Mouse (Mus musculus) kidney, embryonic 15.5 days (tissue): ENCODE measurements around the gene Tmem182. TPM values are rescaled to one million over a fixed set of nuclear protein-coding genes. Genes with fewer than 3 reads are reported as not detected.

ENCODE experiments used
- ATAC-seq: fragments of 200-750 bp; cut with Nextera tagmentation; replicated peaks from 2 replicates; pipeline ENCODE4 v1.8.0; 2017; ENCODE audit warnings: moderate TSS enrichment; ENCODE audit not compliant: low FRiP score
- H3K27ac ChIP-seq: fragments of 300-500 bp; sonication (generic); 2 replicates; pipeline ENCODE4 v1.5.1; 2015; ENCODE audit warnings: mild to moderate bottlenecking, inconsistent platforms
- H3K27me3 ChIP-seq: fragments of 300-500 bp; sonication (generic); 2 replicates; pipeline ENCODE4 v1.6.1; 2015; ENCODE audit warnings: inconsistent platforms
- H3K36me3 ChIP-seq: fragments of 300-500 bp; sonication (generic); 2 replicates; pipeline ENCODE4 v1.6.1; 2015; ENCODE audit warnings: inconsistent platforms
- H3K4me1 ChIP-seq: fragments of 300-500 bp; sonication (generic); 2 replicates; pipeline ENCODE4 v1.6.1; 2015; ENCODE audit warnings: inconsistent platforms
- H3K4me2 ChIP-seq: fragments of 300-500 bp; sonication (generic); 2 replicates; pipeline ENCODE4 v1.6.1; 2015; ENCODE audit warnings: moderate library complexity, mild to moderate bottlenecking, inconsistent platforms
- H3K4me3 ChIP-seq: fragments of 300-500 bp; sonication (generic); replicated peaks from 2 replicates; pipeline ENCODE4 v1.5.1; 2015; ENCODE audit warnings: mild to moderate bottlenecking, inconsistent platforms
- H3K9ac ChIP-seq: fragments of 300-500 bp; sonication (generic); 2 replicates; pipeline ENCODE4 v1.6.1; 2015; ENCODE audit warnings: mild to moderate bottlenecking, inconsistent platforms
- H3K9me3 ChIP-seq: fragments of 300-500 bp; sonication (generic); replicated peaks from 2 replicates; pipeline ENCODE4 v1.6.1; 2016; ENCODE audit warnings: inconsistent platforms
- WGBS: fragments of 180-500 bp; shearing (Covaris S2); methylation state at CpG from one replicate; pipeline ENCODE4 v1.1.7; 2015; ENCODE audit warnings: mixed read lengths; 5-methylcytosine and 5-hydroxymethylcytosine counted together
- polyA plus RNA-seq: library from polyadenylated mRNA; unstranded; fragments of >200 nt; fragmentation: Nextera tagmentation; extraction: Ambion mirVana; gene quantifications from 2 replicates; pipeline ENCODE4 v1.2.1, GENCODE M21; 2015

Gene Tmem182
- 1.2 and 1.5 TPM in 2 replicates for polyA plus RNA-seq

GRCm38 (mm10) chr1:40805351-40805750 is at the start of gene Tmem182:
Gene Tmem182 (plus strand): TSS chr1:40805601.
- Histone ChIP-seq H3K27ac (no peak within 1 kb of the TSS), H3K36me3 (no peaks in the 10 kb centered on the region), H3K4me2 (no peak within 1 kb of the TSS), H3K9ac (no peak within 1 kb of the TSS), H3K4me3 (no peak within 1 kb of the TSS), H3K27me3 (no peaks in the 10 kb centered on the region), H3K4me1 (no peaks in the 10 kb centered on the region), H3K9me3 (no peaks in the 10 kb centered on the region)
- 63% methylated on average over 9 of the region's 9 CpGs for WGBS
- no peak for ATAC-seq

DNA sequence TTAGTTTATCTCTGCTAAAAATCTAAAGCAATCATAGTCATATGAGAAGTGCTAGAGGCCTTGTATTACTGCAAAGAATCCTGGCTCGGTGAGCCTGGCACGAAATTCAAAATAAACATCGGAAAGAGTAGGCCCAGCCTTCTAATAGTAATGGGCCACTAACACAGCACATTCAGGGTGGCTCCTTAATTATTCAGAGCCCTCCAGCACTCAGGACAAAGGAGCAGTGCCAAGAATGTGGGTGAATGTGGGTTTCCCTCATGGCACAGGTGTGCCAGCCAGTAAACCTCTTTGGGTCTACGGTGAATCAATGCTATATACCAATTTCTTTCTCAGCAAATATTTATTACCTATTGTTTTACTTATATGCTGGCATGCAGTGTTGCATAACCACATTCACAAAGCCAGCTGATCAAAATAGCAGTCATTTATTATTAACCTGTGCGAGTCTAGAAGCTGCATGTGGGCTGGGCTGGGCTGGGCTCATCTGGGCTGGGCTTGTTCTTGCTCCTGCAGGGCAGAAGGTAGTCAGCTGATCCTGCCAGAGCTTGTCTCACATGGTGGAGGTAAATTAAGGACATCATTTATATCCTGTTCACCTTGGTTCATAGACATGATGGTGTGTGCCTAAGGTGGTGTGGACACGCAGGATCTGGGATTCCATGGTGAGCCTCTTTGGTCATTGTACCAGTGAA is 45.5 kb upstream of the Tmem182 start:
- Histone ChIP-seq H3K36me3 (no peaks in the 10 kb centered on the region), H3K9me3 (no peaks in the 10 kb centered on the region), H3K9ac (no peak overlapping the region), H3K4me2 (no peak overlapping the region), H3K4me3 (no peak overlapping the region), H3K27me3 (no peaks in the 10 kb centered on the region), H3K27ac (no peak overlapping the region), H3K4me1 (no peaks in the 10 kb centered on the region)
- ATAC-seq = 0 out of 2 replicates have a peak, but pooled peaks have one; percentile 49
- 71% methylated on average over 6 of the region's 6 CpGs for WGBS

DNA sequence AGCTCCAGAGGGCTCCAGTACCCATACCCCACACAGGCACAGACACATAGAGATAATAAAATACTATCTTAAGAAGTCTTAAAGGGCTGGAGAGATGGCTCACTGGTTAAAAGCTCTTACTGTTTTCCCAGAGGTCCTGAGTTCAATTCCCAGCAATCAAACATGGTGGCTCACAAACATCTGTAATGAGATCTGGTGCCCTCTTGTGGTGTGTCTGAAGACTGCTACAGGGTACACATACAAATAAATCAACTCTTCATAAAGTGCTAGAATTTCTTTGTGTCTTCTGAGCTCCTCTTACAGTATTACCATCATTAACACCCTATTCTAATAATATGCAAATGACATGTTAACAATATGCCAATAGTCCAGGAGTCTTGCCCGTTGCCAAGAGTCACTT is 41.4 kb upstream of the Tmem182 start:
- ATAC-seq = no peak
- no peak overlapping the region for H3K9ac ChIP-seq
- H3K4me3 ChIP-seq = no peak overlapping the region
- H3K4me2 ChIP-seq = no peak overlapping the region
- 90% methylated on average over 1 of the region's 1 CpGs for WGBS
- H3K9me3 ChIP-seq = no peaks in the 10 kb centered on the region
- no peak overlapping the region for H3K27ac ChIP-seq
- 0 out of 2 replicates have a peak, but pooled peaks cover 3% of the 10 kb centered on the region for H3K4me1 ChIP-seq
- H3K36me3 ChIP-seq = no peaks in the 10 kb centered on the region
- no peaks in the 10 kb centered on the region for H3K27me3 ChIP-seq

DNA sequence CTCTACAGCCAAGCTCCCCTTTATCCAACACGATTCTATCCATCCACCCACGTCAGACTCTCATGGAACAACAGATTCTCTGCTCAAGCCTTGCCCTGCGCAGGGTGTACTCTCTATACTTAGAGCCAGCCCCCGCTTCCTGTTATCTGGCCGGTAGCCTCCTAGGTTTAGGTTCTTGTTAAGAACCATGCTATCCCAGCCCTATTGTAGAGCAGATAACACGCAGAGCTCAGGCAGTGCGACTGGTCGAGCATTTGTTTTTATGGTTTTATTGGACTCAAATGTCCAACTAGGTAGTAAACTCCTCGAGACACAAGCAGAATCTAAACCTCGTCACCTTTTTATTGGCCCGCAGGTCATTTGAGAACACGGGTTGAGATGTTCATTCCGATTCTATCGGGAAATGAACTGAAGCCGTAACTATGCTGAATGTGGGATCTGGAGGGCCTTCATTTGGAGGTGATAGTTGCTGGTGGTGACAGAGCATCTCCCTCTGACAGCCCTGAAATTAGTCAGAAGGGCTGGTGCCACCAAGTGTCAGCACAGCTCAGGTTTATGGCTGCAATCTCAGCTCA is 40.6 kb upstream of the Tmem182 start:
- Histone ChIP-seq H3K4me2 (no peak overlapping the region), H3K9me3 (no peaks in the 10 kb centered on the region), H3K4me3 (no peak overlapping the region), H3K9ac (no peak overlapping the region), H3K27me3 (no peaks in the 10 kb centered on the region), H3K36me3 (no peaks in the 10 kb centered on the region), H3K27ac (no peak overlapping the region), H3K4me1 (peaks cover 9% of the 10 kb centered on the region)
- no peak for ATAC-seq
- WGBS = 35% methylated on average over 15 of the region's 15 CpGs

GRCm38 (mm10) chr1:40765521-40765920 is 39.9 kb upstream of the Tmem182 start:
- Histone ChIP-seq H3K36me3 (no peaks in the 10 kb centered on the region), H3K4me3 (no peak overlapping the region), H3K4me1 (peaks cover 9% of the 10 kb centered on the region), H3K9me3 (no peaks in the 10 kb centered on the region), H3K27me3 (no peaks in the 10 kb centered on the region), H3K27ac (no peak overlapping the region), H3K9ac (no peak overlapping the region), H3K4me2 (no peak overlapping the region)
- 79% methylated on average over 12 of the region's 12 CpGs for WGBS
- no peak for ATAC-seq

DNA sequence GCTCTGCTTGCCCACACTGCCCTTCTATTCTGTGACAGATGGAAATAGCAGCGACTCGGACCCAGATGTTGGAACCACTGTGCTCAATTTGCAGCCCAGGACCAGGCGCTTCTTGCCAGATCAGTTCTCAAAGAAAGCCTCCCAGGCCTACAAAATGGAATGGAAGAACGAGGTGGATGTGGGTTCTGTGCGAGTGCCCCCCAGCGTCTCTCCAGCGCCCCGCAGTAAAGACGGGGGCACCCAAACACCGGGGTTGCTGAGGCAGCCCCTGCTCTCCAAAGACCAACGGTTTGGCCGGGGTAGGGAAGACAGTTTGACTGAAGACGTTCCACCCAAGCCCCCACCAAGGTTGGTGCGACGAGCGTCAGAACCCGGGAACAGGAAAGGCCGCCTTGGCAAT is 37.8 kb upstream of the Tmem182 start:
- ATAC-seq = no peak
- H3K27me3 ChIP-seq = no peaks in the 10 kb centered on the region
- no peak overlapping the region for H3K27ac ChIP-seq
- WGBS = 94% methylated on average over 18 of the region's 18 CpGs
- H3K9ac ChIP-seq = no peak overlapping the region
- no peaks in the 10 kb centered on the region for H3K9me3 ChIP-seq
- H3K4me1 ChIP-seq = peaks cover 9% of the 10 kb centered on the region
- H3K4me3 ChIP-seq = no peak overlapping the region
- no peak overlapping the region for H3K4me2 ChIP-seq
- H3K36me3 ChIP-seq = no peaks in the 10 kb centered on the region

- 36% methylated on average over 6 of the region's 6 CpGs for WGBS
- Histone ChIP-seq H3K9me3 (no peaks in the 10 kb centered on the region), H3K9ac (no peak overlapping the region), H3K27me3 (no peaks in the 10 kb centered on the region), H3K4me1 (peaks cover 9% of the 10 kb centered on the region), H3K27ac (no peak overlapping the region), H3K4me2 (no peak overlapping the region), H3K36me3 (peaks cover 2% of the 10 kb centered on the region), H3K4me3 (no peak overlapping the region)
- ATAC-seq = no peak; the same call in 1 of the 2 replicates
Measured at GRCm38 (mm10) chr1:40768606-40769005, 36.8 kb upstream of the Tmem182 start.

GRCm38 (mm10) chr1:40769331-40769894 is 36.0 kb upstream of the Tmem182 start:
- H3K9me3 ChIP-seq = no peaks in the 10 kb centered on the region
- peak overlapping the region; percentile 75 for H3K27ac ChIP-seq
- no peak overlapping the region for H3K4me3 ChIP-seq
- ATAC-seq = peak; percentile 67
- peaks cover 6% of the 10 kb centered on the region for H3K36me3 ChIP-seq
- 44% methylated on average over 4 of the region's 4 CpGs for WGBS
- H3K9ac ChIP-seq = no peak overlapping the region
- no peak overlapping the region for H3K4me2 ChIP-seq
- no peaks in the 10 kb centered on the region for H3K27me3 ChIP-seq
- H3K4me1 ChIP-seq = peaks cover 9% of the 10 kb centered on the region

GRCm38 (mm10) chr1:40771196-40771970 is 34.0 kb upstream of the Tmem182 start:
- H3K4me3 ChIP-seq = no peak overlapping the region
- ATAC-seq = no peak
- H3K4me2 ChIP-seq = no peak overlapping the region
- H3K9me3 ChIP-seq = no peaks in the 10 kb centered on the region
- H3K4me1 ChIP-seq = peaks cover 9% of the 10 kb centered on the region
- WGBS = 89% methylated on average over 7 of the region's 7 CpGs
- H3K9ac ChIP-seq = no peak overlapping the region
- H3K36me3 ChIP-seq = peaks cover 6% of the 10 kb centered on the region
- no peaks in the 10 kb centered on the region for H3K27me3 ChIP-seq
- no peak overlapping the region for H3K27ac ChIP-seq

DNA sequence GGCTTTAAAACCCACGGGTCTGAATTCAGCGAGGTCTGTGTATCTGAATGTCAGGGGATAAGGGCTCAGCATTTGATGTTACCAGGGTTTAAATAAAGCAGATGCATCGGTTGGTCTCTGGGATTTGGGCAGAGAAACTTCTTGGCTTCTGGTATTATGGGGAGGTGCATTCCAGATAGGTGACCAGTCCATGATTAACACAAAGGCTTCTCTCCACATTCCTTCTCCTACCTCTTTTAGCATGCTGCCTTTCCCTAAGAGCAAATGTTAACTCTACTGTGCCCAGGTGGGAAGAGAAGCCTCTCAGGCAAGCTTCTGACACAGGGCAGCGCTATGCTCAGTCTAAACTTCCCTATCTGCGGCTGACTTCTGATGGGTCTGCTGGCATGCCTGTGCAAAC is 32.2 kb upstream of the Tmem182 start:
- Histone ChIP-seq H3K9ac (no peak overlapping the region), H3K4me3 (no peak overlapping the region), H3K9me3 (no peaks in the 10 kb centered on the region), H3K36me3 (peaks cover 6% of the 10 kb centered on the region), H3K4me2 (no peak overlapping the region), H3K27ac (no peak overlapping the region), H3K4me1 (peaks cover 9% of the 10 kb centered on the region), H3K27me3 (no peaks in the 10 kb centered on the region)
- ATAC-seq = no peak
- WGBS = 89% methylated on average over 5 of the region's 5 CpGs

DNA sequence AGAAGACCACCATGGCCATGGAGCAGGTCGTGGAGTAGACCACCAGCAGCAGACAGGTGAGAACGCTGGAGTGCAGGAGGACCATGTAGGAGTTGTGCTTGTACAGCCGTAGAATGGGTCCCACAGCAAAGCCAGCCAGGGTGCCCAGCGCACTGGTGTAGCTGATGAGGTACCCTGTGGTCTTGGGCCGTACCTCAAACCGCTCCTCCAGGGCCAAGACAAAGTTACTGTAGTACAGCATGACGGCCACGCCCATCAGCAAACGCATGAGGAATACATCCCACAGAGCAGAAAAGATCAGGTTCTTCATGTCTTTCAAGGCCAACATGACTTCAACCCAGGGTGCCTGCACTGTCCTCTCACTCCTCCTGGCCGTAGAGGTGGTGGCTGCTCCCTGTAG is 31.4 kb upstream of the Tmem182 start:
- WGBS = 97% methylated on average over 10 of the region's 10 CpGs
- peaks cover 14% of the 10 kb centered on the region for H3K36me3 ChIP-seq
- H3K9ac ChIP-seq = no peak overlapping the region
- ATAC-seq = no peak
- H3K27me3 ChIP-seq = no peaks in the 10 kb centered on the region
- no peak overlapping the region for H3K4me2 ChIP-seq
- peaks cover 6% of the 10 kb centered on the region for H3K4me1 ChIP-seq
- H3K27ac ChIP-seq = no peak overlapping the region
- no peak overlapping the region for H3K4me3 ChIP-seq
- H3K9me3 ChIP-seq = peaks cover 6% of the 10 kb centered on the region

DNA sequence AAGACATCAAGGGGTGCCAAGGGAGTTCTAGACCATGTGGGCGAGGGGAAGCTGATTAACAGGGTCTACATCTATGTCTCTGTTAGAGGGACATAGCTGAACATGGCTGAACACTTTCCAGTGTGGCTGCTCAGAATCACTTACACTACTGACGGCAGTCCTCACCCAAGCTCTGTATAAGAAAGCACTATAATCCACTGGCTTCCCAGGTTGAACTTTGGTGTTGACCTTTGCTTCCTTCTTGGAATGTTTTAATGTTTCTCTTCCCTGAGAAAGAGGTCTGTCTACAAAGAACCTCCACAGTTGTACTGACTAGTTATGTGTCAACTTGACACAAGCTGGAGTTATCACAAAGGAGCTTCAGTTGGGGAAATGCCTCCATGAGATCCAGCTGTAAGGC is 29.3 kb upstream of the Tmem182 start:
- Histone ChIP-seq H3K36me3 (peaks cover 30% of the 10 kb centered on the region), H3K9me3 (peaks cover 11% of the 10 kb centered on the region), H3K27me3 (no peaks in the 10 kb centered on the region), H3K9ac (no peak overlapping the region), H3K27ac (no peak overlapping the region), H3K4me1 (no peaks in the 10 kb centered on the region), H3K4me3 (no peak overlapping the region), H3K4me2 (no peak overlapping the region)
- 85% methylated on average over 2 of the region's 2 CpGs for WGBS
- ATAC-seq = no peak
